Mouse (Mus musculus): ENCODE data around the gene Bmper. TPM values are rescaled to one million over a fixed set of nuclear protein-coding genes. Genes with fewer than 3 reads are reported as not detected.
A peak's percentile ranks its signal among the peaks of the same experiment; 100 is the strongest.

Gene Bmper
- polyA plus RNA-seq, 1 experiment from 2014 or later: 7.8 TPM

DNA sequence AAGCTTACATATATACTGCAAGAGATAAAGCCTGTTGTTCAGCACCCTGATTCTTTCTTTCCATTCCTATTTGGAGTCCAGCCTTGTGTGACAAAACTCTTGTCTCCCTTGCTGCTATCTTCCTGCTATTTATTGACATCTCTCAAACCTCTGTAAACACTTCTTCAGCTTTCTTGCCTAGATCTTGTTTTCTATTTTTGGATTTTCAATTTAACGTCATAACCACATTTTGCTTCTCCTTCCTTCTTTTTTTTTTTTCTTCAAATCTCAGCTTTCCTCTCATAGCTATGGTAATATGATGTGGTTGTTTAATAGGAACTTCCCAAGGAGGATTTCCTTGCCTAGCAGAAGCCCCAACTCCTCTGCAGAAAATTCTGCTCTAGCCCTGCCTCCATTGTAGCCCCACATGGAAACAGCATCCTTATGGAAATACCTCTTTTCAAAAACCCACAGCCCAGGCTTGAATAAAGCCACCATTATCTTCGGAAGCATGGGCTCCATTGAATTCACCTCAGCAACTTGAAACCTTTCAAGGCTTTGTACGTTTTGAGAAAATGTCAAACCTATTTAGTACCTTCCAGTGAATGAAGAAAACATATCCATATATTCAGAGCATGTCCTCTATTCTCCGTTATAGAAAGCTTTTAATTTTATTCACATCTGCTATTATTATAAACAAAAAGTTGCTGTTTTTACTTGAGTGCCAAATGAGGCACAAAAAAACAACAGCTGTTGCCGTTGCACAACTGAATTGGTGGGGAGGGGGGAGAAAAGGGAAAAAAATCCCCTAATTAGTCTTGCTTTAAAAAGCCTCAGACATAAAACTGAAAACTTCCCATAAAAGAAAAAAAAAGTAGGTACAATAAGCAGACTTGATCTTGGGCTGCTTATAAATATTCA lies 155.2 kb downstream of the Bmper start:
- WGBS: 71% methylated on average over 5 of the region's 5 CpGs
- H3K36me3 ChIP-seq: no peaks in the 10 kb centered on the region
- ATAC-seq (replicated peaks; ENCODE audit: insufficient number of reproducible peaks, insufficient read depth, low FRiP score, low read depth): no peak
- peak overlapping the region; percentile 45; the same call in 1 of the 2 replicates for H3K27ac ChIP-seq
- no peak overlapping the region for H3K9ac ChIP-seq
- no peak overlapping the region for H3K4me3 ChIP-seq
- peaks cover 12% of the 10 kb centered on the region for H3K4me1 ChIP-seq (replicated peaks)
- H3K27me3 ChIP-seq: no peaks in the 10 kb centered on the region
- H3K9me3 ChIP-seq (replicated peaks): no peaks in the 10 kb centered on the region
- H3K4me2 ChIP-seq: no peak overlapping the region

DNA sequence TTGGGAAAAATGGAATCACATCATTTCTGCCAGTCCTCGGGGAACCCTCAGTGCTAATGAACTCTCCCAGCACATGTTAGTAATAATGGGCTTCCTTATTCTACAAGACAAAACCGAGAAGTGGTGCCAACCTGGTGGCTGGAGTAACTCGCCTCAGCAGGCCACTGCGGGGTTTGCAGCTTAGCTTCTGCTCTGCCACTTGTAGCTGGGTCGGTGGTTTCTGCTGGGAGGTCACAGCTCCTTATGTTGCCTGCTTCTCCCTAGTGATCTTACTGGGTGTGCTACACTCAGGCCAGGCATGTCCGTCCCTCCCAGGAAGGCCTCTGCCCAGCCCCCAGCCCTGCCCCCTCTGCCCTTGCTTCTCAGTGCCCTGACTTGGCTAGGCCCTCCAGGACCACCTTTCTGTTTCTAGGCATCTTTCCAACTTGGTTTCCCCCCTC lies 155.9 kb downstream of the Bmper start:
- H3K4me2 ChIP-seq: no peak overlapping the region
- H3K36me3 ChIP-seq: no peaks in the 10 kb centered on the region
- H3K9me3 ChIP-seq (replicated peaks): no peaks in the 10 kb centered on the region
- no peak overlapping the region for H3K4me3 ChIP-seq
- no peaks in the 10 kb centered on the region for H3K27me3 ChIP-seq
- H3K4me1 ChIP-seq (replicated peaks): peaks cover 12% of the 10 kb centered on the region
- WGBS: 33% methylated on average over 6 of the region's 6 CpGs
- H3K27ac ChIP-seq: peak overlapping the region; percentile 45
- H3K9ac ChIP-seq: no peak overlapping the region
- peak; percentile 64; the same call in 1 of the 2 replicates for ATAC-seq (replicated peaks; ENCODE audit: insufficient number of reproducible peaks, insufficient read depth, low FRiP score, low read depth)

DNA sequence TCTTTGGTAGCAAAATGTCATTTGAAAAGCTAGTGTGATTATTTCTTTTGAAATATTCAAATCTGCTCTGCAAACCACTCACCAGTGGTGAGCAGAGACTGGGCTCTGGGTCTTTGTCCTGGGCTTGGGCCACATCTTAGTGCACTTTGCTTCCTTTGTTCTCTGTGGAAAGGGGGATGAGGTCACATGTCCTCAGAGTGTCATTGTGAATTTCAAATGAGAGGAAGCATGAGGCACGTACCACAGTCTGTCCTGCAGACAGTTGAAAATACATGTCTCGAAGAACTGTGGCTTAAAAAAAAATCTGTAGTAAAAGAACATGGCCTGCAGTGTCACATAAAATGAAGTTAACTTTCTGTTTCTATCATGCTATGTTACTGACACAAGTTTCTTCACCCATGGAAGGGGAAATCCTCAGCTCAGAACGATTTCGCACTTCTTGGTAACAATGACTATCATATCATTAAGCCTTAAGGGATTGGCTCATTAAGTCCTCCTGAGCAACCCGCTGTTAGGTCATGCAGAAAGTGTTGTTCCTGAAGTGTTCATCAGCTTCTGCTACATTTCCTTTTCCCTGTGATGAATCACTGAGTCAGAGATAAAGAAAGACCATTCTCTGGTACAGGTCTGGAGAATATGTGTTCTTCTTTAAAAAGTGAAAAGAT lies 157.4 kb downstream of the Bmper start:
- no peak overlapping the region for H3K27ac ChIP-seq
- no peak overlapping the region for H3K9ac ChIP-seq
- 58% methylated on average over 5 of the region's 5 CpGs for WGBS
- H3K4me1 ChIP-seq (replicated peaks): peaks cover 21% of the 10 kb centered on the region
- no peaks in the 10 kb centered on the region for H3K9me3 ChIP-seq (replicated peaks)
- H3K4me2 ChIP-seq: no peak overlapping the region
- 0 out of 2 replicates have a peak, but pooled peaks have one; percentile 43 for ATAC-seq (replicated peaks; ENCODE audit: insufficient number of reproducible peaks, insufficient read depth, low FRiP score, low read depth)
- no peaks in the 10 kb centered on the region for H3K36me3 ChIP-seq
- no peak overlapping the region for H3K4me3 ChIP-seq
- H3K27me3 ChIP-seq: no peaks in the 10 kb centered on the region

DNA sequence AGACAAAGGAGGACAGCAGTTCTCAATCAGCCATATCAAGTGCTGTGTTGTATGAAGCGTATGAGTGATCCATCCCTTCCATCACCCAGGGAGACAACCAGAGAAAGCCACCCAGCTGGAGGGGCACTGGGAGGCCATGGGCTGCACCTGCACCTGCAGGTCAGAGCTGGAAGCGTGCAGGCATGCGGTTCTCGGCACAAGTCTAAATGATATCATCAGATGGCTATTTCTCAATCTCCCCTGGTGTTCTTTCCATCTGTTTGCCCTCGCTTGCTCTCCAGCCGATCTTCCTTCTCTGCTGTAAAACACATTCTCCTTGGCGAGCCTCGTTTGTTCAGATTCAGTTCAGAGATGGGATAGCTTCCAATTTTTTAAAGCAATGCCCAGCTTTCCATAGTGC lies 160.4 kb downstream of the Bmper start:
- H3K27me3 ChIP-seq: no peaks in the 10 kb centered on the region
- no peak overlapping the region for H3K4me2 ChIP-seq
- no peak overlapping the region for H3K4me3 ChIP-seq
- peaks cover 30% of the 10 kb centered on the region for H3K4me1 ChIP-seq (replicated peaks)
- 64% methylated on average over 8 of the region's 8 CpGs for WGBS
- no peak overlapping the region for H3K9ac ChIP-seq
- no peaks in the 10 kb centered on the region for H3K9me3 ChIP-seq (replicated peaks)
- H3K36me3 ChIP-seq: no peaks in the 10 kb centered on the region
- ATAC-seq (replicated peaks; ENCODE audit: insufficient number of reproducible peaks, insufficient read depth, low FRiP score, low read depth): no peak
- H3K27ac ChIP-seq: no peak overlapping the region

DNA sequence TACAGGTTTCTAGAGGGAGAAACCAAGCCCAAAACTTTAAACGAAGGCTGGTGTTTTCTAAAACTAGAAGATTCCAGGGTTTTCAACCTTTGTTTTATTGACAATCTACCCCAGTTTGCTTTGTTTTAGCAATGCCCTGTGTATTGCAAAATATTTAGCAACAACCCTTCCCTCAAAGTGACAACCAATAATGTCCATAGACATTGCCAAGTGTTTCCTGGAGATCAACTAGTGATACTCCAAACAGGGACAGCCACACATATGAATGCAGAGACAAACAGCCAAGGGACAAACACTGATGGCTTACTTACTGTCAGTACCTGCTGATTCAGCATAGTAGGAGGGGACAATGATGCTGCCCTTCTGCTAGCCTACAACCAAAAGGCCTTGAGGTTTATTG lies 161.0 kb downstream of the Bmper start:
- Histone ChIP-seq H3K9me3 (replicated peaks) (no peaks in the 10 kb centered on the region), H3K9ac (no peak overlapping the region), H3K27ac (no peak overlapping the region), H3K4me2 (no peak overlapping the region), H3K4me1 (replicated peaks) (peaks cover 27% of the 10 kb centered on the region), H3K4me3 (no peak overlapping the region), H3K27me3 (no peaks in the 10 kb centered on the region), H3K36me3 (no peaks in the 10 kb centered on the region)
- ATAC-seq (replicated peaks; ENCODE audit: insufficient number of reproducible peaks, insufficient read depth, low FRiP score, low read depth): no peak
- WGBS: 80% methylated on average over 1 of the region's 1 CpGs

DNA sequence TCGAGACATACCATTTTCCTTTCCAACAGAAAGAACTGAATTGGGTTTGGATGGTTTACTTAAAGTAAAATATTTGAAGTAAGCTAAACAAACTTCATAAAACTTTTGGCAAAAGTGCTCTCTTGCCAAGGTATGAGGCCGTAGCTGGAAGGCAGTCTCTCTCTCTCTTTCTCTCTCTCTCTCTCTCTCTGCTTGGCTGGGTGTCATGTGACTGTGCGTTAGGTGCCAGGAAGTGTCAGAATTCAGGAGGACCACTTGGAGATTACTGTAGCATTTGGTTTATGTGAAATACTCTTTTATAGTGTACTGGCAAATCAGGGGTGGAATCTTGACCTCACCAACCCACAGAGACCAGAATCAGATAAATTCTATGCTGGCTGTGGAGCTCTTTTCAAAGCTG lies 162.0 kb downstream of the Bmper start:
- Histone ChIP-seq H3K9ac (no peak overlapping the region), H3K4me1 (replicated peaks) (peaks cover 21% of the 10 kb centered on the region), H3K36me3 (no peaks in the 10 kb centered on the region), H3K4me2 (no peak overlapping the region), H3K9me3 (replicated peaks) (no peaks in the 10 kb centered on the region), H3K4me3 (no peak overlapping the region), H3K27me3 (no peaks in the 10 kb centered on the region), H3K27ac (no peak overlapping the region)
- WGBS: 37% methylated on average over 3 of the region's 3 CpGs
- no peak for ATAC-seq (replicated peaks; ENCODE audit: insufficient number of reproducible peaks, insufficient read depth, low FRiP score, low read depth)

DNA sequence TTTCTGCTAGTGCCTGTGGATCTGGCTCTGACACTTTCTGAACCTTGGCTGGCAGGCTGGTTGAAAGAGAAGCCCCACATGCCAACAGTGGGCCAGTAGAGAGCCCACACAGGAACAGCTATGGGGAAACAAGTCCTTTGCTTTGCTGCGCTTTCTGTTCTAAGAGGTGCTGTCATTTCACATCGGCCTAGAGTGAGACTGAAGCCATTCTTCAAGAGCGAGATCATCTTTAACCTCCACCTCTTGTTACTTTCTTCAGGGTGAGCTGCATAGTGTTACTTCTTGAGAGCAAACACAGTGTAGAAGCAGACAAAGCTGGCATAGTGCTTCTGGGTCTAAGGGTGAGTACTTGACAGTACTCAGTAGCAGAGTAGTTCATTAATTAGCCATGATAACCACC lies 163.3 kb downstream of the Bmper start:
- no peaks in the 10 kb centered on the region for H3K9me3 ChIP-seq (replicated peaks)
- H3K4me3 ChIP-seq: no peak overlapping the region
- peak overlapping the region; percentile 25 for H3K27ac ChIP-seq
- 44% methylated on average over 3 of the region's 3 CpGs for WGBS
- H3K4me2 ChIP-seq: no peak overlapping the region
- H3K4me1 ChIP-seq (replicated peaks): peaks cover 21% of the 10 kb centered on the region
- no peaks in the 10 kb centered on the region for H3K36me3 ChIP-seq
- no peak for ATAC-seq (replicated peaks; ENCODE audit: insufficient number of reproducible peaks, insufficient read depth, low FRiP score, low read depth)
- H3K27me3 ChIP-seq: no peaks in the 10 kb centered on the region
- no peak overlapping the region for H3K9ac ChIP-seq

DNA sequence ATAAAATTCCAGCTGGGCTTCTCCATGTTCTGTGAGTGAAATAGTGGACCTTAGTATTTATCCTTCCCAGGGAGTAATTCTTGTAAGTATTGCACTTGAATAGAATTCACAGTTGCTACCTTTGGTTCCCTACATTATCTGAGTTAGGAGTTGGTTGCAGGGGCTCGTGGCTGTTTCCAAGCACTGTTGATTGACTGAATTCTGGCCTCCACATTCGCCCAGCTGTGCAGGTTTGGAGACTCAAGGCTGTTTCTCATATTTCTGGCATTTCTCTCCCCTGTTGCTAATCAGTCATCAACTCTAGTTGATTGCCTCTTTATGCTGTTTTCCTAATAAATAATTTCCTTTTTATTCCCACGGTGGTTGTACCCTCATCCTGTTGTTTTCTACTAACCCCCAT lies 167.2 kb downstream of the Bmper start:
- H3K36me3 ChIP-seq: no peaks in the 10 kb centered on the region
- H3K4me1 ChIP-seq (replicated peaks): peaks cover 18% of the 10 kb centered on the region
- no peak for ATAC-seq (replicated peaks; ENCODE audit: insufficient number of reproducible peaks, insufficient read depth, low FRiP score, low read depth)
- H3K9ac ChIP-seq: no peak overlapping the region
- no peaks in the 10 kb centered on the region for H3K9me3 ChIP-seq (replicated peaks)
- no peak overlapping the region for H3K4me2 ChIP-seq
- H3K4me3 ChIP-seq: no peak overlapping the region
- 48% methylated on average over 3 of the region's 3 CpGs for WGBS
- no peak overlapping the region for H3K27ac ChIP-seq
- H3K27me3 ChIP-seq: no peaks in the 10 kb centered on the region

DNA sequence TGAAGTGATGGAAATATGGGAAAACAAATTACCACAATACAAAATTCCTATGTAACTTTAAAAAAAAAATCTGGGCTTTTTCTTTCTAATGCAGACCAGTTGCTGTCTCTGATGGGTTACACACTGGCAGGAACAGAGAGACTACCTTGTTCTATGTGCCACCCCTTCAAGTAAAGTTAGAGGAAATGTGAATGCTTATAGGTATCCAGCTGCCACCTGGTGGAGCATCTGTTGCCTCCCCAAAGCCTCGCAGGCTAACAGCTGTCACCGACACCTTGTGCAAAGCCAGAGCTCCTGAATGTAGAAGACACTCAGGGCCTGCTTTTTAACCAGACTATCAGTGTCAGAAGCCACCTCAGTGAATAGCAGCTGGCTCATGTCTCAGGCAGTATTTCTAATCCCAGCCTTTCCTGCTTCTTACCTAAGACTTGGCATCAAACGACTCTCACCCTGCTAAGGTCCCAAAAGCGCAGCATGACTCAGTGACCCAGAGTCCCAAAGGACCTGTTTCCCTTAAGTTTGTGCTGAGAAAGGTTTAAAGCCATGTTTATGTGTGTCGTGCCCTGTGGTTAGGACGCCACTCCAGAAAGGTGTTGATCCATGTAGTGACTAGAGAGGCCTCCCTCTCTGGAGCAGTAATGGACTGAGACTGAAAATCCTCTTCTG lies 171.9 kb downstream of the Bmper start:
- H3K4me1 ChIP-seq (replicated peaks): peaks cover 18% of the 10 kb centered on the region
- no peaks in the 10 kb centered on the region for H3K36me3 ChIP-seq
- no peak overlapping the region for H3K4me3 ChIP-seq
- no peak overlapping the region for H3K9ac ChIP-seq
- H3K27ac ChIP-seq: peak overlapping the region; percentile 49
- ATAC-seq (replicated peaks; ENCODE audit: insufficient number of reproducible peaks, insufficient read depth, low FRiP score, low read depth): no peak
- WGBS: 50% methylated on average over 6 of the region's 6 CpGs
- no peaks in the 10 kb centered on the region for H3K27me3 ChIP-seq
- H3K9me3 ChIP-seq (replicated peaks): no peaks in the 10 kb centered on the region
- no peak overlapping the region for H3K4me2 ChIP-seq

DNA sequence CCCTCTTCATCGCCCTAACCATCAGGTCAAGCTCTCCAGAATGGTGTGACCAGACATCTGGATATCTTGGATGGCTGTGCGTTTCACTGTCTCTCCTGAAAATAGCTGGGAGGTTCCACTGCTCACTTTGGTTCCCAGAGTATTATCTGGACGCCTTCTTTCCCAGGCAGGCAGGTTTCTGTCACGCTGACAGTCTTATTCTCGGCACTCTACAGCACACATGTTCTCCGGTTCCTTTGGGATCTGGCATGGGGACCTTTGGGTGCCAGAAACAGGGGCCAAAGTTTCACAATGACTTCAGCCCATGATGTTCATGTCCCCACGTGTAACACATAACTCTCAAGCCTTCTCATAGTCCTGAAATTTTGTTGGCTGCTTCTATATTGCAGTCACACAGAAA lies 173.3 kb downstream of the Bmper start:
- H3K27ac ChIP-seq: peak overlapping the region; percentile 61
- H3K27me3 ChIP-seq: no peaks in the 10 kb centered on the region
- no peaks in the 10 kb centered on the region for H3K36me3 ChIP-seq
- no peak overlapping the region for H3K9ac ChIP-seq
- H3K9me3 ChIP-seq (replicated peaks): no peaks in the 10 kb centered on the region
- no peak for ATAC-seq (replicated peaks; ENCODE audit: insufficient number of reproducible peaks, insufficient read depth, low FRiP score, low read depth)
- H3K4me1 ChIP-seq (replicated peaks): peaks cover 30% of the 10 kb centered on the region
- H3K4me3 ChIP-seq: no peak overlapping the region
- WGBS: 41% methylated on average over 7 of the region's 7 CpGs
- no peak overlapping the region for H3K4me2 ChIP-seq

DNA sequence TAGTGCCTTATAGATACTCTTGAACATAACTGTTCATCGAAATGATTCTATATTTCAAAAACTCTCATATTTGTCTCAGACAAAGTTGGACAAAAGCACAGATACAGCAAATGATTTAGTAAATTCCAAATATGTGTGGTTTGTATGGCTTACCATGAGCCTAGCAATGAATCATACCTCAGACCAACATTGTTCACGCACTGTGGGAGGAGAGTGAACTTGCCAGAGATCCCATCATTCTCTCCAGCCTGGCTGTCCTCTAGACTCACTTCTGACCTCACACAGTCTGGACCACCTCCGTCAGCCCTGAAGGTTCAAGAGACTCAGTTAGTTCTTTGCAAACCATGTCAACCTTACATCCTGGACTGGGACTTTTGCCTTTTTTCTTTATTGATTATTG lies 175.0 kb downstream of the Bmper start:
- 89% methylated on average over 3 of the region's 3 CpGs for WGBS
- no peak for ATAC-seq (replicated peaks; ENCODE audit: insufficient number of reproducible peaks, insufficient read depth, low FRiP score, low read depth)

More for the DNA sequence above, 175.0 kb downstream of the Bmper start:
- Histone ChIP-seq H3K4me2 (no peak overlapping the region), H3K27me3 (no peaks in the 10 kb centered on the region), H3K9me3 (replicated peaks) (no peaks in the 10 kb centered on the region), H3K4me1 (replicated peaks) (peaks cover 31% of the 10 kb centered on the region), H3K4me3 (no peak overlapping the region), H3K36me3 (no peaks in the 10 kb centered on the region), H3K27ac (no peak overlapping the region), H3K9ac (no peak overlapping the region)
